Mouse (Mus musculus): ENCODE measurements at regions not wholly inside any gene's neighbourhood (a gene's known extent, or its start where the extent isn't known, plus 50 kb on each side); places are given as distances from the start of the nearest gene placed in this dataset.

DNA sequence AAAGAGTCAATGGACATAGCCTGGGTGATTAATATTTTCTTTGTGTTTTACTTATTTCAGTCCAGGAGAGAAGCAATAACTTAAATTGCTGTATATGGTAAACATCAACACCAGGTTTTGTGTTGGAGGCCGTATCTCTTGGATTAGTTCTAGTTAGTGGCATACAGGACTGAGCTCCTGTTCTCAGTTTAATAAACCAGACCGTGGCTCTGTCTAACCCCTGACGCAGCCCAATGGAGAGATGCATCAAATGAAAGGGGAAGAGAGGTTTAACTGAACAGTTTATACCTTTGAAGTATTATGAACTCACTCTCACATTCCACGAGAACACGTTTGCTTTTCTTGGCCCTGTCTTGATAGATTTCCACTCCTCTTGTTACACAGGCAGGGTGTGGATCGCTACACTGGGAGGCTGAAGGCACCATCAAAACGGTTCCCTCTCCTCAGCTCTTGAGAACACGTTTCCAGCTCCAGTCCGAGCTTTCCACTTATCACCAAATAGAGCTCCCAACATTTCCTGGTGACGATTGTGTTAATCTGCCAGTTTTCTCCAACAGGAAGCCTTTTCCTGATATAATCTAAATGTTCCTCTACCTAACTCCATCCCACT lies 54.0 kb upstream of the Cerkl start:
- DNase-seq (ENCODE audit: extremely low spot score, low spot score), result no peak

DNA sequence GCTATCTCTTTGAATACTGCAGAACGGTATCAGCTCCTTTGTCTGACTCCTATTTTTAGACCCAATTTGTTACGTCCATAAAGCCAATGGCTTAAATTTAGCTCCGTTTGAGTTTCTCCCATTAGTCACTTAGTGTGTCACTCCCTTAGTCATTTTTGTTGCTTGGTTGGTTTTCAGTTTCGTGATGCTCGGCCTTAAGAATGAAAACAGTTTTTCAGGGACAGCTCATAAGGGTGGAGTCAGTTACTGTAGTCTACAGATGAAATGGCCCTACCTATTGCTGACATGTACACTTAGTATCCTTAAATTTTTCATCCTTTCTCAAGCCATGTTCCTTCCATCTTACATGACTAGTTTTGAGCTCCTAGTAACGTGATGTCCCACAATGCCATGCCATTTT lies 54.5 kb upstream of the Cerkl start:
- DNase-seq (ENCODE audit: extremely low spot score, low spot score), result no peak

DNA sequence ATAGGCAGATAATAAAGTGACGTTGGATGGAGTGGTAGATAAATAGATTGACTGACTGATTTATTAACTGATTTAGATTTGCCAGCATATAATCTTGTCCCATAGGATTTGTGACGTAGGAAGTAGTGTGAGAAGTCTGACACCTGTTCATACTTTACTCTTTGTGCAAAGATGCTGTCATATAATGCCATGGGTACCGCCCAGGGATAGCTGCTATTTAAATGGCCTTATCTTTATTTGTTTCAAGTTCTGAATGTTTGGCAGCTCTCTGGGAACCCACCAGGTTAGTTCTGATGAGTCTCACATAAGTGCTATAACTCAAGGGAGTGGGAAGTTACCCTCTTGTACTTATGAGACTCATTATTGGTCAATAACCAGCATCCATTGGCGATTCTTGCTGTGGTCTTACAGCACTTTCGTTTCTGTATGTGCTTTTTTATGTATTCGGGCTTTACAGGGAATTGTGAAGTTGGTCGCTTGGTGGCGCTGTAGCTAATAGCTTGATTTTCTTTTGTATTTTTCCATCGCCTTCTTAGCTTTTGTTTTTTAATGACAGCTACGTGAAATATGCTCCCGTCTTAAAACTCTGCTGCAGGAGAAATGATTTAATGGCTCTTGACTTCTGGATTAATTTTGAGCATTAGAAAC lies 55.2 kb upstream of the Cerkl start:
- DNase-seq (ENCODE audit: extremely low spot score, low spot score), result peak; percentile 55

DNA sequence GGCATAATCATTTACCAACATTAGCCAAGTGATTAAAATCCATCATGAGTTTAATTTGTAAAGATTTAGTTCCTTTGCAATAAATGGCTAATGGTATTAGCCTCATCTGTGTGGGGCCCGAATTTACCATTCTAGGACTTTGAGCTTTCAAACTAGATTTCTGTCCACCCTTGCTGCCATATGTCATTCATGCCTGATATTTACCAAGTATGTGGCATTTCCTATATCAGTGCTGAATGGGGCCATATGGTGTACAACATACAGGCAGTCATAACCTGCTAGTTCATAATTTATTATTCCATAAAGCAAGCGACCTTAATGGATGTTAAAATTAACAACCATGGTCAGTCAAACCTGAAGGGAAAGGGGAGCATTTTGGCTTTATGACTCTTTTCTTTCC lies 55.8 kb upstream of the Cerkl start:
- no peak for DNase-seq (ENCODE audit: extremely low spot score, low spot score)

DNA sequence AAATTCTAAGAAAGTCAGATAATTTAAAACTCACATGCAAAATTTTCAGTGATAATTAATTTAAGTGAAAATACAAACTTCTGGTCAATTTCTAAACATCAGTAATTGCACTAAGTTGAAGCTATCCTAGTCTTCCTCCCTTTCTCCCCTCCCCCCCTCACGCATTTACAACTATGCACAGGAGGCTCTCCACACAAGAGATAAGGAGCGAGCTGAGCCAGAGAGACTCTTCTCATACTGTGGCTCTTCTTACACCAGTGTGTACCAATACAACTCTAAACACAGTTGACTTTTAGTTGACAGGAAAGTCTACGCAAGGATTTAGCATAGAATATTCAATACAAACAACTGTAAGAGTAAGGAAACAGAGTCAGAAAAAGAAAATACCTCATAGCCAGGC lies 57.1 kb upstream of the Cerkl start:
- no peak for DNase-seq (ENCODE audit: extremely low spot score, low spot score)

DNA sequence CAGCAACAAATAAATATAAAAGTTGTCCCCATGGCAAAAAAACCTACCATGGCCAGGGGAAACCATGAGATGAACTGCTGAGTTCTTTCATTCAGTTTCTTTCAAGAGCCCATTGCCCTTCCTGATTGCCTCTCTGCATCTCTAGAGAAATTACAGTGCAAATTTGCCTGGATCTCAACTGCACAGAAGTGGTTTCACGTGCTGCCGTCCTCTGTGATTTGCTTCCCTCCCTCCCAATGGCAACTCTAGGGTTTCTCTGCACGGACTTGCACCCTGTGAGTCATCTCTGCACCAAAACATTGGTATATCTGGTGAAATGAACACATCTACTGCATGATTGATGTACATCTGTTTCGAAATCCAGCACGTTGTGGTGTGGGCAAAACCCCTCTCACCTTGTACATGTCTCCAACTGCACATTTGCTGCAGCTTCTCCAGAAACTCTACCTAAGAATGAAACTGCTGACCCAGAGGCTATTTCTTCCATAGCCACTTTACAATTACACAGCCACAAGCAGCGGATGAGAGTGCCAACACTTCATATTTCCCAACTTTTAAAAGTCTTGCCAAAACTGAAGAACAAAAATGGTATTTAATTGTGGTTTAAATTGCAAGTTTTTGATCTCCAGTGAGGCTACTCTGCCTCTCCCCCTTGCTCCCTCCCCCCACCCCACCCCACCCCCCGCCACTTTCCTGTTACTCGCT lies 61.6 kb upstream of the Cerkl start:
- no peak for DNase-seq (ENCODE audit: extremely low spot score, low spot score)

DNA sequence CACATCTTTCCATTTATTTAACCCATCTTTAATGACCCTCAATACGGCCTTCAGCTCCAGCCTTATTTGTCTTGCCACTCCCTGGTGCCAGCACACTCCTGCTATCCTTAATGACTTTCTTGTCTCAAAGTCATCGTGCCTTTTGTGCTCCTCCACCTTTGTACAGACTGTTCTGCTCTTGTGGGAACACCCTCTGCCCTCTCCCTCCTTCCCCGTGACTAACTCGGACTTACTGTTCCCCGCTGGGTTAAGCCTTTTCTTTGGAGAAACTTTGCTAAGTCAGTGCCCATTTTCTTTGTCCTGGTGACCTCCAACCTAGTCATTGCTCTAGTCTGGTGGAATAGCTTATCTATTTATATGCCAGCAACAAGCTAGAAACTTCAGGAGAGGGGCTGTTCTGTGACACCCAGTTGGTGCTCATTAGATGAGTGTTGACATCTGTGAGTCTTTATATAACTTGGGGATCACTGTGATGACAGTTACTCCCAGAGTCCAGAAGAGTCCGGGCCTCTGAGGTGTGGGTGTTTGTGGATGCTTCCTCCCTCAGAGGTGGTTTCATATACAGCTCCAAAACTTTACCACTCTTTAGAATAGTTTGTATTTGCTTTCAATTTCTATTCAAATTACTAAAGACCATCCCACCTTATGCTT lies 63.3 kb upstream of the Cerkl start:
- DNase-seq (ENCODE audit: extremely low spot score, low spot score), result no peak

DNA sequence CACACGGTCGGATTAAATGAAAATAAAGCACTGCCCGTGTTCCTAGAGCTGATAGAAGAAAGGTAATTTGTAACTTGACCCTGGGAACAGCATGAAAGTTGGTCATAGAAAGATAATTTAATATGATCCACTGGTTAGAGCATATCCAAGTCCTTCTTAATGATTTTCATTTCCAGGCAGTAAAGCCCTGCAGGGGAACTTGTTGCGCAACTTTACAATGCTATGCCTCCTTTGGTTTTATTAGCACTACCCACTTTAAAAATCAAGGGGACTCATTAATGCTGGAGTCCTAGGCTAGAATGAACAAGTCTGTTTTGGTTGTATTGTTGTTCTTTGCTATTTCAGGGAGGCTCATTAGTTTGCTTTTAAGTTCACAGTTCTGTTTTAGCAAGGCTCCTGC lies 66.9 kb upstream of the Cerkl start:
- no peak for DNase-seq (ENCODE audit: extremely low spot score, low spot score)

DNA sequence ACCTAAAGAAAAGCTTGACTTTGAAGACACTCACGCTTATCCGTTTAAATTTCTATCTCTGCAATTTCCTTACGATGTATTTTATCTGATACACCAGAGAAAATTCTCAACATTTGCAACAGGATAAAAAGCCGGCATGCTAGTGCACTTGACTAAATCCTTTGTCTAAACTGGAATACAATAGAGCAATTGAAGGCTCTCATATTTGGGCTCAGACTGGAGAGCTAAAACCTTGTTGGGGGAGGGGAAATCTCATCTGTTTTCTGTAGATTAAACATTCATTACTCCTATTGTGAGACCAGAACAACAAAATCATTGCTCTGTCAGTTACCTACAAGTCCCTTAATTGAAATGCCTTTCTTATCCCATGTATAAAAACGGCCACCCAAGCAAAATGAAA lies 70.9 kb upstream of the Cerkl start:
- no peak for DNase-seq (ENCODE audit: extremely low spot score, low spot score)

DNA sequence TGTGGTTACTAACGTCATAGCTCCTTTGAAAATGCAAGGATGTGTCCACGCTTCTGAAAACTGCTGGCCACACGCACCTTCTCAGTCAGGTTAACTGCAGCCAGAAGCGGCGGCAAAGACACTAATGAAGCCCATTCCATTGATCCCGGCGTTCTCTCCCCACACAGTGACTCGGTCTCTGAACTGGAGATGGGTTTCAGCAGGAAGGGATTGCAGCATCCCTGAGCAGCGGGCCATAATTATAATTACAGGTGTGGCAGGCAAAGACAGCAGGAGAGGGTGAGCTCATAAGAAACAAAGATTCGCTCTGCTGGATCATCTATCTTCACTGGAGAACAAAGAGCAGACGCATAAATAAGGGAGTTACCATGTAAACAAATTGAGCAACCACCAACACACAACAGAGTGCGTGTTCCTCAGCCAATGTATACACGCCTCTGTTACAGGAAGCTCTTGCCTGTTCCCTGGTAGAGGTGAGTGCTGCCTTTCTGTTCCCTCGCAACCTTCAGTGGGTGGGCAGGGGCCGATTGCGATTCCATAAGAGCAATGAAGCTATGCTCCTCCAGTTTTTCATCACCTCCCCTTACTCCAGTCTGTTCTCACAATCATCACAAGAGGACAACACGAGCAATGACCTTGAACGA lies 71.9 kb upstream of the Cerkl start:
- DNase-seq (ENCODE audit: extremely low spot score, low spot score), result no peak

DNA sequence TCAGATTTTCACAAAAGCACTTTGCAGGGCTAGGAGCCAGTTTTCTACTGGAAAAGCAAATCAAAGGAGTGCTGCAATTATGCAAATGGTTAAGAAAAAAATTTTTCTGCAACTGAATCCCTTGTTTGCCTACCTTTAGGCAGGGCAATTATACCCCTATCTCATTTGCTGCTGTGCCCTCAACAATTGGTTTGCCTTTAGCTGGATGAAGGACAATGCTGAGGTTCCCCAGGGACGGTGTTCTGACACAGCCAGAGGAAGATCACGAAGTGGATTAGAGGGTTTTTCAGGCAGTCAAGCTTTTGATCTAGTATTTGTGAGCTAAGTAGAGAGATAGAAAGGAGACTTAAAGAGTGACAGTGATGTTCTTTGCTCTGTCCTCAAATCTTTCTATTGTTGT lies 72.6 kb upstream of the Cerkl start:
- DNase-seq (ENCODE audit: extremely low spot score, low spot score), result no peak

DNA sequence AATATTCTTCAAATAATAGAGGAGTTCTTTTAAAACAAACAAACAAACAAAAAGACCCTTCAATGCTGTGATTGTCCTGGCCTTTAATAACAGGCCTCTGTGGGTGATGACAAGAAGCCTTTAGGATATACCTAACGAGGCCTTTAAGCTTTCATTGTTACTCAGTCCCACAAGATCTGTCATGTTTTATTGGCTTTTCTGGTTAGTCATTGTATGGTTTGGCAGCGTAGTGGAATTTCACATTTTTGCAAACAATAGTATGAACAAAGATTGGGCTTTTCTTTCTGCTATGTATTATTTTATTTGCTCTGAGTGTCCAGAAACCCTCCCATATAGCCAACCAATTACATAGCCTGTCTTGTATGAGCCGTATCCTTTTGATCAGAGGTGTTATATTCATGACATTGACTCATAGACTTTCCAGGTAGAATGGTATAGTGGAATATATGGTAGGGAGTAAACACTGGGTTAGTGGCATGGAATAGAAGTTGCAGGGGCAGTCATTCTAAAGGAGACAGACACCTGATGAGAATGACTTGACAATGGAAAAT lies 76.1 kb upstream of the Cerkl start:
- DNase-seq (ENCODE audit: extremely low spot score, low spot score), result no peak

DNA sequence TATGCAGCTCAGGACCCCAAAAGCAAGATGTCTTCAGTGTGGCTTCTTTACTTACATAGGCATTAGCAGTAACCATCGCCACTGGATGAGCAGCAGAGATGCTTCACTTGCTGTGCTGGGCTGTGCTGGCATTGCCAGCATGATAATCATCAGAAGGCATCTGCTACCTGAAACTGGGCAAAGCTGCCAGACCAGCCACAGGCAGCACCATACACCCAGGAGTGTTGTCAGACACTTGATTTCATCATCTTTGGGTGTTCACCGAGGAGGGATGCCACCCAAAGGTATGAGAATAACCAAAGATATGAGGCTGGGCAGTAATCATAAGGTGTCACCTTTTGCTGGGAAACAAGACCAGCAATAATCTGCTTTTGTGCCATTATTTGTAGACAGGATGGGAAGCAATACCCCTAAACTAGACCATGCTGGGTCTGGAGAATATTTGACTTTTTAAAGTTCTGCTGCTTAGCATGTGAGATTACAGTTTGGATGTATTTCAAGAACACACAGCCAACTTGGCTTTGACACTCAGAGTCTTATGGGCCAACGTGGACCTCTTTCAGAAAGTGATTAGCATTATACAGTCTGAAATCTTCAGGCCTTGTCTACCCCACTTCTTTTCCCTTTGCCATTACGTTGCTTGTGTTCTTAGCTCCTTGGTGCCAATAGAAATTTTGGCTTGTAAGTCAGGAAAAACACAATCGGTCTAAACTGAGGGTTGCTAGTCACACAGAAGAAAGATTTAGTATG lies 80.7 kb upstream of the Cerkl start:
- DNase-seq (ENCODE audit: extremely low spot score, low spot score), result no peak

DNA sequence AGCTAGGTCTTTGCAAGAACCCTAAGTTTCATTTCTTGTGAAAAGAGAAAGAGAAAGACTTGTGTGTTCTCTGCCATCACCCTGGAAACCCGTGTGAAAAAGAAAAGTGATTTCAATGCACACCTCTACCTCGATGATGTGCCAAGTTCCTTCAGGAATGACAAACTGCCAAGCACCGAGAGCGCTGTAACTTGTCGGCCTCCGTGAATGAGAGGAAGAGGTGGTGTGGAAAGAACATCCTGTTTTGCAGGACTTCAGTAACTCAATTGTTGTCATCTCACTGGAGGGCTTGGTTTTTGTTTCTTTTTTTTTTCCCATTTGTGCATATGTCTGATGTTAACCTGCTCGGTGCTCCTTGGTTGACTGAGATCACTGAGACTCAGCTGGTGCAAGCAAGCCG lies 83.8 kb upstream of the Cerkl start:
- DNase-seq (ENCODE audit: extremely low spot score, low spot score), result no peak

DNA sequence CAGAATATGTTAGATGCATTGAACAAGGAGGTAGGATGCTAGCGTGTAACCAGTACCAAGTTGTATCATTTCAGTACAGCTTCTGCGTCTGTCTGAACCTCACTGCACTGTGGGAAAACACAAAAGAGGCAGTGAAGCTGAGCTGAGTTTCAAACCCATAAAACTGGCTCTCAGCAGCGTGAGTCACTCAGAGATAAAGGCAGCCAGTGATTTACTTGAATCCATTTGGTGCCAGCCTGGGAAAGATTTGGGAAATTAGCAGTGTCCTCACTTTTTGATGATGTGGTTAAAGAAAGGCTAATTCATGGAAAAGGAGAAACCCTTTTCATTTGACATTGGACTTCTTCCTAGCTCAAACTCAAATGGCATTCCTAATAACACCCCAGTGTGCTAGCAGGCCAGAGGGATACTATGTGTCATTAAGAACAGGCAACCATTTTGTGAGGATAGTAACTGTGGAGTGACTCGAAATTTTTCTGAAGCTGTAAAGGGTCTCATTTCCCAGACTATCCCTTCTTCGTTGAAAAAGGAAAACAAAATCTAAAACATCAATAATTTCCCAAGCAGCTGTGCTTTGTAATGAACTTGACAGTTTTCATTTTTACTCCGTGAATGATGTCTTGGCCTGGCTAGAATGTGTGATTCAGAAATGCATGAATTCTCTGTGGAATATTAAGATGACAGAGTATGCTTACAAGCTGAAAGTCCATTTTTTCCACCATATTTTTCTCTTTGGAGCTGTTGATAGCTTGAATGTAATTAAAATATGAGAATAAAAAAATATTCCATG lies 85.8 kb upstream of the Cerkl start:
- DNase-seq (ENCODE audit: extremely low spot score, low spot score), result no peak

DNA sequence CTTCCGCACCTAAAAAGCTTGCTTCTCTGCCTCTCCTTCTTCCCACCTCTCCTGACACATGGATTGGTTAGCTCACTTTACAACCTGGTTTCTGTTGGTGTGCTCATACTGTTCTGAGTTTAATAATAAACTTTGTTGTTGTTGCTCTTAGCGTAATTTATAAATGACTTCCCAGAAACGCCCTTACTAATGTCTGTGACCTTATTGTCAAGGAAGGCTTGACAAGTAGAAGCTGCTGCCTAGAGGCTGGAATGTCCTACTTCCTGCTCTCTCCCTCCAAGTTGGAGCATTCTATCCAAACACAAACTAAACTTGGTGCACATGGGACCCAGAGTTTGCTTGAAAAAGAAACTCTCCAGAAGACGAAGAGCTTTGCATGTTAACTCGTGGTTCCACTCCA lies 86.9 kb upstream of the Cerkl start:
- DNase-seq (ENCODE audit: extremely low spot score, low spot score), result no peak

DNA sequence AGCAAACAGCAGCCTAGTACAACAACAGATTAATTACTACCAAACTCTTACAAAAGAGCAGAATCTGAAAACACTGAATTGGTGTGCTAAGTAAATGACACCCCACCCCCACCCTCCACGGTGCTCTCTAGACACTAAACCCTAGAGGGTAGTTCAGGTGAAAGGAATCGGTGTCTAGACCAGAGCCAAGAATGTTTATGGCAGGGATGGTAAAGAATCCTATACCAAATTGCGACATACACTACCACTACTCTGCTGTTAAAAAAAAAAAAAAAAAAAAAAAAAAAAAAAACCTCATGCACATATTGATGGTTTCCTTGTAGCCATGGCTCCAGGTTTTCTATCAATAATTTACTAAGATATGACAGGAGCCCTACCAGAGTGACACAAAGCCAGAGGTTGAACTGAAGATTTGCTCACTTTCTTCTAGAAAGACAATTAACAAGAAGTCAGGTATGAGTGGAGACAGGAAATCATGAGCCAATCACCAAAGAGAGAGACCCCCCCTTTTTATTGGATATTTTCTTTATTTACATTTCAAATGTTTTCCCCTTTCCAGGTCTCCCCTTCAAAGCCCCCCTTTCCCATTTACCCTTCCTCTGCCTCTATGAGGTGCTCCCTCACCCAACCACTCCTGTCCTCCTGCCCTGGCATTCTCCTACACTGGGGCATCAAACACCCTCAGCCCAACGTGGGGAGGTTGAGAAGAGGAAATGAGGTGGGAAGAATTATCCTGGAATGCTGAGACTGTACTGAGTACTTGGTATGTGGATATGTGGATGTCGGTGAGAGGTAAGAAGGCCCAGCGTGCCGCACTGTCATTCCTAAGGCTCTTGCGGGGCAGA lies 87.6 kb upstream of the Cerkl start:
- no peak for DNase-seq (ENCODE audit: extremely low spot score, low spot score)

DNA sequence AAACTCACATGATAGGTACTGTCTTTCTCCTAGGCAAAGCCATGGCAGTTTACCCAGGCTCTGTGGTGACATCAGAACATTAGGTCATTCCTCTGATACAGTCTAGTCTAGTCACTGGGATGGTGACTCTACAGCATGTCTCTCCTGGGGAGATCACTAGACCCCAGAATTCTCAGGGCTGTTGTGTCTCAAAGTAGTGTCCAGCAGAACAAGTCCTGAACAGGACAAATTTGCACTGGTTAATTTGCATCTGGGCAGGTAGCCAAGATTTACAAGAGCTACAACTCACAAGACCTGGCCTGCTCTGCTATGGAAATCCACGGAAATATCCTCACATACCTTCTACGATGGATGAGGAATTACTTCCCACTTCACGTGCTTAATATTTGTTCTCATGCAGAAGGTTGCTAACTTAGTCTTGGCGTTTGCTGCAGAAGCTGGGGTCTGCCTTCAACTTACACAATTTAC lies 88.2 kb upstream of the Cerkl start:
- DNase-seq (ENCODE audit: extremely low spot score, low spot score), result no peak

DNA sequence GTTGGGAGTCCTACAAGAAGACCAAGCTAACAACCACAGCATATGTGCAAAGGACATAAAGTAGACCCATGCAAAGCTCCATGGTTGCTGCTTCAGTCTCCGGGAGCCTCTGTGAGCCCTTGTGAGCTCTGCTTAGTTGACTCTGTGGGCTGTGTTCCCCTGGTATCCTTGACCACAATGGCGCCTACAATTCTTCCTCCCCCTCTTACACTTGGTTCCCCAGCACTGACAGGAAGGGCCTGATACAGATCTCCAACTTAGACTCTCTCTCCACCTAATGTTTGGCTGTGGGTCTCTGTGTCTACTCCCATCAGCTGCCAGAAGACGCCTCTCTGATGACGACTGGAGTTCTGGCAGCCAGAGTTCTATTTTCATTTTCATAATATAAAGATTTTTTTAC lies 88.9 kb upstream of the Itprid2 start:
- no peak for DNase-seq (ENCODE audit: extremely low spot score, low spot score)

All from neural tube, embryonic 10.5 days (tissue).